Mouse (Mus musculus): ENCODE data around the gene Mid1ip1. TPM values are rescaled to one million over a fixed set of nuclear protein-coding genes. Genes with fewer than 3 reads are reported as not detected.
A peak's percentile ranks its signal among the peaks of the same experiment; 100 is the strongest.

Mid1ip1 gene
- total and polyA plus RNA-seq, 3 experiments: 41.2 to 60.1 TPM; not detected in 1

DNA sequence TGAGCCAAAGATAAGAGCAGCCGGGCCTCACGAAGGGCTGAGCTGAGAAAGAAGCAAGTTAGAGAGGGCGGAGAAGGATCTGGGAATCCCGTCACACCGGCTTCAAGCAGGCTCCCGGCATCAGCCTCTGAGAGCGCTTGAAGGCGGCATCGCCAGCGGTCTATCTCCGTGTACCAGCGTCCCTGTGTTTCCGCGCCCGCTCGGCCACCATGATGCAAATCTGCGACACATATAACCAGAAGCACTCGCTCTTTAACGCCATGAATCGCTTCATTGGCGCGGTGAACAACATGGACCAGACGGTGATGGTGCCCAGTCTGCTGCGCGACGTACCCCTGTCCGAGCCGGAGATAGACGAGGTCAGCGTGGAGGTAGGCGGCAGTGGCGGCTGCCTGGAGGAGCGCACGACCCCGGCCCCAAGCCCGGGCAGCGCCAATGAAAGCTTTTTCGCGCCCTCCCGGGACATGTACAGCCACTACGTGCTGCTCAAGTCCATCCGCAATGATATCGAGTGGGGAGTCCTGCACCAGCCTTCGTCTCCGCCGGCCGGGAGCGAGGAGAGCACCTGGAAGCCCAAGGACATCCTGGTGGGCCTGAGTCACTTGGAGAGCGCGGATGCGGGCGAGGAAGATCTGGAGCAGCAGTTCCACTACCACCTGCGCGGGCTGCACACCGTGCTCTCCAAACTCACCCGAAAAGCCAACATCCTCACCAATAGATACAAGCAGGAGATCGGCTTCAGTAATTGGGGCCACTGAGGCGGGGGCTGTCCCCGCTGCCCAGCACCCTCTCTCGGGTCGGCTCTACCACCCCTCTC is 3.4 kb downstream of the Mid1ip1 start (continued):
- TF ChIP-seq RCOR1 (IDR thresholded peaks at IDR 0.05; ENCODE audit: low read depth, low read length): no peak
- no peak for TF ChIP-seq MEF2A (IDR thresholded peaks at IDR 0.05; ENCODE audit: extremely low read depth, insufficient replicate concordance, low read depth, low read length, poor library complexity, severe bottlenecking)
- TF ChIP-seq TAL1 (IDR thresholded peaks at IDR 0.05; ENCODE audit: low read length): no peak
- no peak for TF ChIP-seq TBP (IDR thresholded peaks at IDR 0.05; ENCODE audit: low read depth, low read length)
- no peak for TF ChIP-seq USF2 (IDR thresholded peaks at IDR 0.05; ENCODE audit: borderline replicate concordance in 1 of 2, insufficient read depth in 1 of 2, low read depth in 1 of 2, low read length in 2 of 2)

DNA sequence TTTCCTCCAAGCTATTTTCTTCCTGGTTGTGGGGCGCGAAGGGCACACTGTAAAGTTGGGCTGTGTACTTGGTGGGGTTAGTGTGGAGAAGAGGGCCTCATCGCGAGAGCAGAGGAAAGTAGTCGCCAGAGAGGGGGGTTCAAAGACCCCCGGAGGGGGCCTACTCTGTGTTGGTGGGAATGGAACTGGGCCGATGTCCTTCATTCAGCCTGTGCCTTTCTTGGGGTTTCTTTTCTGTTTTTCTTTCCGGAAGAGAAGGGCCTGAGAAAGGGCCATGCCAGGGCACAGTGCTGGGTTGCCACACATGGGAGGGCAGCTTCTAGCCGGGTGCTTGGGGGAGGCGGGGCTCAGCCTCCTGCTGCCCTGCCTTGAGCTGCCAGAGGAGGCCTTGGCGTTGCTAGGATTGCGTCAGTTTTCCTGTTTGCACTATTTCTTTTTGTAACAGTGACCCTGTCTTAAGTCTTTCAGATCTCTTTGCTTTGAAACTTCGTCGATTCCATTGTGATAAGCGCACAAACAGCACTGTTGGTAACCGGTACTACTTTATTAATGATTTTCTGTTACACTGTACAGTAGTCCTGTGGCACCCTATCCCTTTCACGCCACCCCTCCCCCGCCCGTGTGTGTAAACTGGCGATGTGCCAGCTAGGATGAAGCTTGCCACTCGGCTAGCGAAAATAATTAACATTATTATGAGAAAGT is 4.2 kb downstream of the Mid1ip1 start:
- peak overlapping the region; percentile 89 for H3K27ac ChIP-seq (ENCODE audit: control insufficient read depth, low read depth, low read length)

DNA sequence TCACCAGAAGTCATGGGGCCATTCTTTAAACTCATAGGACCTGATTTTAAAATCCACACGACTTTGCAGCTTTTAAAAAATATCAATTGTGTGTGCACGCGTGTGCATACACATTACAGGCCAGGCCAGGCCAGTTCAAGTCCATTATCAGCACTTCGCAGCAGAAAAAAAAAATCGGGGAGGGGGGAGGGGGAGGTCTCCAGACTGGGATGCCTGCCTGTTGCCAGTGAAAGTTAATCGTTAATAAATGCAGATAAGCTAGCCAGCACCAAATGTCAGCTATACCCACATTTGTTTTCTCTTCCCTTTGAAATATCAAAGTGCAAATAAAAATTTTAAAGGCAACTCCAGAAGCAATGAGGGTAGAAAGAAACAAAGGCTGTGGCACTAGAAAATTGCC is 5.6 kb downstream of the Mid1ip1 start:
- H3K27me3 ChIP-seq (ENCODE audit: control insufficient read depth in 1 of 2, insufficient read depth in 2 of 2, low read length in 2 of 2): no peaks in the 10 kb centered on the region
- peaks cover 0 to 27% of the 10 kb centered on the region in 2 experiments; a peak in 2 of 4 replicates for H3K36me3 ChIP-seq (ENCODE audit: control insufficient read depth in 1 of 2, insufficient read depth in 2 of 2, low read length in 2 of 2)
- peak; percentile 57 for DNase-seq (ENCODE audit: low read depth, low spot score)
- peaks cover 21% of the 10 kb centered on the region for H3K79me2 ChIP-seq (ENCODE audit: control insufficient read depth, insufficient read depth, low read length, poor library complexity)
- no peaks in the 10 kb centered on the region for H3K9me3 ChIP-seq (replicated peaks; ENCODE audit: insufficient read depth, low read length)
- H3K9ac ChIP-seq (ENCODE audit: control insufficient read depth, low read depth, low read length, poor library complexity, severe bottlenecking): peak overlapping the region; percentile 46
- peak overlapping the region; percentile 40 for H3K27ac ChIP-seq (ENCODE audit: control insufficient read depth, low read depth, low read length)
- peak overlapping the region; percentile 10 to 85 for H3K4me3 ChIP-seq (ENCODE audit: control insufficient read depth in 1 of 2, insufficient read depth in 1 of 2, low read depth in 2 of 2, low read length in 2 of 2)
- peaks cover 12 to 17% of the 10 kb centered on the region in 2 experiments for H3K4me1 ChIP-seq (ENCODE audit: control insufficient read depth in 1 of 2, insufficient read depth in 2 of 2, low read length in 2 of 2)
- TF ChIP-seq RCOR1 (IDR thresholded peaks at IDR 0.05; ENCODE audit: low read depth, low read length) (0 out of 2 replicates have a peak, but pooled peaks have one; percentile 40), NELFE (IDR thresholded peaks at IDR 0.05; ENCODE audit: low read depth, low read length) (no peak), JUND (IDR thresholded peaks at IDR 0.05; ENCODE audit: low read depth, low read length) (no peak), E2F4 (IDR thresholded peaks at IDR 0.05; ENCODE audit: borderline replicate concordance, low read depth, low read length) (no peak), CTCF (IDR thresholded peaks at IDR 0.05 in 2 of 3, conservative IDR thresholded peaks at IDR 0.05 in 1 of 3; ENCODE audit: control insufficient read depth in 1 of 3, insufficient read depth in 1 of 3, low read depth in 2 of 3, low read length in 3 of 3, poor library complexity in 1 of 3, severe bottlenecking in 1 of 3) (no peak), KAT2A (conservative IDR thresholded peaks at IDR 0.05; ENCODE audit: low read depth, low read length) (no peak), MEF2A (IDR thresholded peaks at IDR 0.05; ENCODE audit: extremely low read depth, insufficient replicate concordance, low read depth, low read length, poor library complexity, severe bottlenecking) (no peak), ELF1 (IDR thresholded peaks at IDR 0.05; ENCODE audit: low read depth, low read length) (no peak), RAD21 (IDR thresholded peaks at IDR 0.05; ENCODE audit: low read depth, low read length) (no peak), MYB (IDR thresholded peaks at IDR 0.05; ENCODE audit: low read depth, low read length) (0 out of 2 replicates have a peak, but pooled peaks have one; percentile 20), TBP (IDR thresholded peaks at IDR 0.05; ENCODE audit: low read depth, low read length) (no peak), NRF1 (IDR thresholded peaks at IDR 0.05; ENCODE audit: insufficient read depth, low read depth, low read length, poor library complexity, severe bottlenecking) (no peak), ZMIZ1 (IDR thresholded peaks at IDR 0.05; ENCODE audit: low read depth, low read length) (peak; percentile 18; the same call in 1 of the 2 replicates), CHD2 (IDR thresholded peaks at IDR 0.05; ENCODE audit: low read length) (no peak; the same call in none of the 2 replicates), MAFK (IDR thresholded peaks at IDR 0.05; ENCODE audit: borderline replicate concordance, low read depth, low read length) (no peak)

More for the DNA sequence above, 4.2 kb downstream of the Mid1ip1 start:
- H3K4me1 ChIP-seq (ENCODE audit: control insufficient read depth in 1 of 2, insufficient read depth in 2 of 2, low read length in 2 of 2): peaks cover 12 to 22% of the 10 kb centered on the region in 2 experiments
- peaks cover 21% of the 10 kb centered on the region for H3K79me2 ChIP-seq (ENCODE audit: control insufficient read depth, insufficient read depth, low read length, poor library complexity)
- peak overlapping the region; percentile 87 for H3K9ac ChIP-seq (ENCODE audit: control insufficient read depth, low read depth, low read length, poor library complexity, severe bottlenecking)
- DNase-seq (ENCODE audit: low read depth, low spot score): peak; percentile 88
- TF ChIP-seq ETS1 (IDR thresholded peaks at IDR 0.05; ENCODE audit: low read depth, low read length): peak; percentile 80
- no peak for TF ChIP-seq POLR2AphosphoS5 (IDR thresholded peaks at IDR 0.05; ENCODE audit: borderline replicate concordance, low read depth, low read length)
- TF ChIP-seq MXI1 (IDR thresholded peaks at IDR 0.05; ENCODE audit: low read depth, low read length): peak; percentile 46; the same call in 1 of the 2 replicates
- TF ChIP-seq POLR2A (IDR thresholded peaks at IDR 0.05; ENCODE audit: control insufficient read depth in 1 of 2, insufficient read depth in 1 of 2, low read depth in 1 of 2, low read length in 2 of 2, poor library complexity in 1 of 2): peak; percentile 44 to 50
- TF ChIP-seq TCF12 (IDR thresholded peaks at IDR 0.05; ENCODE audit: low read depth, low read length): peak; percentile 51; the same call in 1 of the 2 replicates
- TF ChIP-seq MEF2A (IDR thresholded peaks at IDR 0.05; ENCODE audit: extremely low read depth, insufficient replicate concordance, low read depth, low read length, poor library complexity, severe bottlenecking): no peak
- no peak for TF ChIP-seq ZNF384 (IDR thresholded peaks at IDR 0.05; ENCODE audit: low read depth, low read length)
- peak; percentile 60; the same call in 1 of the 2 replicates for TF ChIP-seq SIN3A (IDR thresholded peaks at IDR 0.05; ENCODE audit: low read length)
- no peak for TF ChIP-seq JUND (IDR thresholded peaks at IDR 0.05; ENCODE audit: low read depth, low read length)
- TF ChIP-seq GATA1 (IDR thresholded peaks at IDR 0.05; ENCODE audit: low read depth, low read length): peak; percentile 10; the same call in 1 of the 2 replicates
- peak; percentile 52; the same call in 1 of the 2 replicates for TF ChIP-seq HCFC1 (IDR thresholded peaks at IDR 0.05; ENCODE audit: low read depth, low read length)
- no peak for TF ChIP-seq USF2 (IDR thresholded peaks at IDR 0.05; ENCODE audit: borderline replicate concordance in 1 of 2, insufficient read depth in 1 of 2, low read depth in 1 of 2, low read length in 2 of 2)
- TF ChIP-seq TBP (IDR thresholded peaks at IDR 0.05; ENCODE audit: low read depth, low read length): peak; percentile 68; the same call in 1 of the 2 replicates
- TF ChIP-seq ZKSCAN1 (IDR thresholded peaks at IDR 0.05; ENCODE audit: low read depth, low read length): no peak
- no peak for TF ChIP-seq TAL1 (IDR thresholded peaks at IDR 0.05; ENCODE audit: low read length)
- TF ChIP-seq EP300 (IDR thresholded peaks at IDR 0.05; ENCODE audit: low read depth in 1 of 2, low read length in 2 of 2): peak in 1 of 2 experiments; percentile 21; a peak in 1 of 4 replicates
- no peaks in the 10 kb centered on the region for H3K9me3 ChIP-seq (replicated peaks; ENCODE audit: insufficient read depth, low read length)
- H3K27me3 ChIP-seq (ENCODE audit: control insufficient read depth in 1 of 2, insufficient read depth in 2 of 2, low read length in 2 of 2): no peaks in the 10 kb centered on the region
- peak overlapping the region; percentile 85 to 93 for H3K4me3 ChIP-seq (ENCODE audit: control insufficient read depth in 1 of 2, insufficient read depth in 1 of 2, low read depth in 2 of 2, low read length in 2 of 2)
- H3K36me3 ChIP-seq (ENCODE audit: control insufficient read depth in 1 of 2, insufficient read depth in 2 of 2, low read length in 2 of 2): peaks cover 0 to 30% of the 10 kb centered on the region in 2 experiments; a peak in 2 of 4 replicates

Measured in MEL (cell line).